Comparison of ENCODE assay signal across 17 mouse cellular contexts in the genomic region with DNA sequence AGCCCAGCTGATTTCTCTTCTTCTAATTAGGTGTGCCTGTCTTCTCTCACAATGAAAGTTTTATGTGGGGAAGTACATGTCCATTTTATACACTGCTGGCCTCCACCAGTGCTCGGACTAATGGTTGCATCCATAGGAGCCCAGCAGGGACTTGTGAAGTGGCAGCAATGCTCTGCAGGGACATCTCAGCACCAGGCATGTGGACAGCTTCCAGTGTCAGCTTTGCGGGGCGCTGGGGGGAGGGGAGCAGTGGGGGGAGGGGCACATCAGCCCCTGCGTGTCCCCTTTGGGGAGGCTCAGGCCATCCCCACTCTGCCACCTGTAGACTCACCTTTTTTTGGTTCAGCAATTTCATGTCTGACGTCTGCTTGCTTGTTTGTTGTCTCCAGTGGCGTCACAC. TPM values are rescaled to one million over a fixed set of nuclear protein-coding genes. Genes with fewer than 3 reads are reported as not detected.
DNase-seq lines count a peak whose midpoint lies in the region; ATAC-seq and TF ChIP-seq lines count a peak whose summit lies in the region.
"Had no signal": no experiment of that assay in that cellular context is flagged by ENCODE, and none has a peak within 500 bp of the region (broad histone marks: within the 10 kb centered on the region; RNA-seq: fewer than 3 reads in every experiment).

No protein-coding gene starts in this region.

- H3K9me3 ChIP-seq in forebrain, embryonic 12.5 days = no peaks in the 10 kb centered on the region
- H3K9me3 ChIP-seq in forebrain, postnatal 0 days (ENCODE audit: low read length) = no peaks in the 10 kb centered on the region
- no peaks in the 10 kb centered on the region for H3K9me3 ChIP-seq in limb, embryonic 11.5 days (ENCODE audit: control insufficient read depth, low read length)
- H3K9me3 ChIP-seq in limb, embryonic 10.5 days (replicated peaks) = no peaks in the 10 kb centered on the region
- H3K9me3 ChIP-seq: embryonic facial prominence, embryonic 13.5 days; heart, embryonic 12.5 days; liver, embryonic 12.5 days; lung, embryonic 15.5 days had no signal

- H3K36me3 ChIP-seq in forebrain, embryonic 12.5 days (replicated peaks) = no peaks in the 10 kb centered on the region
- 0 out of 2 replicates have a peak, but pooled peaks cover 2% of the 10 kb centered on the region for H3K36me3 ChIP-seq in forebrain, postnatal 0 days (ENCODE audit: insufficient read depth)
- no peaks in the 10 kb centered on the region for H3K36me3 ChIP-seq in limb, embryonic 11.5 days (ENCODE audit: control insufficient read depth, insufficient read depth, low read length)
- no peaks in the 10 kb centered on the region for H3K36me3 ChIP-seq in limb, embryonic 10.5 days
- H3K36me3 ChIP-seq: embryonic facial prominence, embryonic 13.5 days; heart, embryonic 12.5 days; liver, embryonic 12.5 days; lung, embryonic 15.5 days had no signal

- WGBS in forebrain, embryonic 12.5 days = 3% methylated on average over 6 of the region's 6 CpGs
- WGBS in forebrain, postnatal 0 days = 8% methylated on average over 5 of the region's 6 CpGs
- 3% methylated on average over 6 of the region's 6 CpGs for WGBS in limb, embryonic 11.5 days
- WGBS in limb, embryonic 10.5 days = 2% methylated on average over 6 of the region's 6 CpGs

- no peak for DNase-seq in forebrain, postnatal 0 days
- DNase-seq in limb, embryonic 11.5 days (ENCODE audit: low spot score) = peak; percentile 30
- no peak for DNase-seq in limb, embryonic 10.5 days (ENCODE audit: low spot score)
- DNase-seq in thymus, postnatal 4 days = peak; percentile 15
- DNase-seq in thymus, postnatal 14 days = no peak
- no peak for DNase-seq in gastrocnemius, adult 8-10 months (ENCODE audit: low spot score in 2 of 2)
- DNase-seq in right cerebral cortex, postnatal 4 days = no peak
- DNase-seq: cerebellum, postnatal 14 days had no signal

- no peak overlapping the region for H3K27ac ChIP-seq in forebrain, embryonic 12.5 days
- H3K27ac ChIP-seq in forebrain, postnatal 0 days (ENCODE audit: low read depth, low read length) = no peak overlapping the region
- no peak overlapping the region for H3K27ac ChIP-seq in limb, embryonic 11.5 days (replicated peaks; ENCODE audit: low read depth, low read length)
- H3K27ac ChIP-seq in limb, embryonic 10.5 days = no peak overlapping the region
- H3K27ac ChIP-seq: embryonic facial prominence, embryonic 13.5 days; layer of hippocampus, adult 2 months; liver, embryonic 12.5 days; lung, embryonic 15.5 days had no signal

- peak overlapping the region; percentile 11 for H3K4me2 ChIP-seq in forebrain, embryonic 12.5 days
- H3K4me2 ChIP-seq in forebrain, postnatal 0 days (ENCODE audit: low read depth) = no peak overlapping the region
- no peak overlapping the region for H3K4me2 ChIP-seq in limb, embryonic 11.5 days (ENCODE audit: low read depth, severe bottlenecking)
- H3K4me2 ChIP-seq: embryonic facial prominence, embryonic 13.5 days; heart, embryonic 12.5 days; liver, embryonic 12.5 days; lung, embryonic 15.5 days had no signal

- no peak overlapping the region for H3K9ac ChIP-seq in forebrain, embryonic 12.5 days
- no peak overlapping the region for H3K9ac ChIP-seq in forebrain, postnatal 0 days
- no peak overlapping the region for H3K9ac ChIP-seq in limb, embryonic 11.5 days (ENCODE audit: low read length)
- H3K9ac ChIP-seq: embryonic facial prominence, embryonic 13.5 days; heart, embryonic 12.5 days; liver, embryonic 12.5 days; lung, embryonic 15.5 days had no signal

- H3K27me3 ChIP-seq in forebrain, embryonic 12.5 days = peaks cover 66% of the 10 kb centered on the region
- H3K27me3 ChIP-seq in forebrain, postnatal 0 days (ENCODE audit: insufficient read depth, low read length) = peaks cover 24% of the 10 kb centered on the region
- peaks cover 56% of the 10 kb centered on the region for H3K27me3 ChIP-seq in limb, embryonic 11.5 days (ENCODE audit: control insufficient read depth, insufficient read depth, low read length)
- peaks cover 98% of the 10 kb centered on the region for H3K27me3 ChIP-seq in limb, embryonic 10.5 days (ENCODE audit: low read depth, poor library complexity, severe bottlenecking)

- no peak for ATAC-seq in forebrain, embryonic 12.5 days (ENCODE audit: low FRiP score)
- no peak for ATAC-seq in forebrain, postnatal 0 days
- no peak for ATAC-seq in limb, embryonic 11.5 days (ENCODE audit: insufficient number of reproducible peaks, low FRiP score, low TSS enrichment, low read depth)
- ATAC-seq: inflammation-experienced regulatory T-cells, adult 6 months; liver, embryonic 12.5 days had no signal

- peaks cover 21% of the 10 kb centered on the region for H3K4me1 ChIP-seq in forebrain, embryonic 12.5 days
- peaks cover 8% of the 10 kb centered on the region; the same call in 1 of the 2 replicates for H3K4me1 ChIP-seq in forebrain, postnatal 0 days (ENCODE audit: insufficient read depth)
- no peaks in the 10 kb centered on the region for H3K4me1 ChIP-seq in limb, embryonic 11.5 days (ENCODE audit: control insufficient read depth, insufficient read depth, low read length)
- H3K4me1 ChIP-seq in limb, embryonic 10.5 days = peaks cover 7% of the 10 kb centered on the region; the same call in 1 of the 2 replicates
- H3K4me1 ChIP-seq: lung, embryonic 15.5 days had no signal

- no peak for TF ChIP-seq CTCF in forebrain, postnatal 0 days (IDR thresholded peaks at IDR 0.05; ENCODE audit: low read depth)

- no peak overlapping the region for H3K4me3 ChIP-seq in forebrain, embryonic 12.5 days (replicated peaks)
- H3K4me3 ChIP-seq in forebrain, postnatal 0 days (ENCODE audit: low read depth, low read length) = no peak overlapping the region
- no peak overlapping the region for H3K4me3 ChIP-seq in limb, embryonic 11.5 days (ENCODE audit: low read depth, low read length)
- H3K4me3 ChIP-seq in limb, embryonic 10.5 days = no peak overlapping the region
- H3K4me3 ChIP-seq: embryonic facial prominence, embryonic 13.5 days; heart, embryonic 12.5 days; layer of hippocampus, adult 2 months; liver, embryonic 12.5 days; lung, embryonic 15.5 days had no signal

RNA-seq across cellular contexts. Expression of a gene that starts 5.5 kb away (rescaled TPM):
- polyA plus RNA-seq in forebrain, embryonic 12.5 days (2016; fragmentation: Nextera tagmentation; extraction: Ambion mirVana) = 0.36 and 0.47 TPM in 2 replicates
- total RNA-seq in forebrain, postnatal 0 days (2014; rRNA removed) = 2.7 and 3.3 TPM in 2 replicates
- 2.2 and 3.3 TPM in 2 replicates for polyA plus RNA-seq in forebrain, postnatal 0 days (2015; fragmentation: Nextera tagmentation; extraction: Ambion mirVana)
- polyA plus RNA-seq in limb, embryonic 11.5 days (2014; fragmentation: Nextera tagmentation; extraction: Ambion mirVana) = 0.08 TPM in 1 of 2 replicates, not detected in the other
- polyA plus RNA-seq in limb, embryonic 10.5 days (2016; fragmentation: Nextera tagmentation; extraction: Ambion mirVana) = 0.08 TPM in 1 of 2 replicates, not detected in the other
- total RNA-seq in gastrocnemius, adult 8-10 months (2022) = not detected
- total RNA-seq: gastrocnemius, adult 18-20 months; heart, postnatal 25 days had no signal

RNA-seq across cellular contexts. Expression of a gene that starts 33.2 kb away (rescaled TPM):
- 67.9 and 76.7 TPM in 2 replicates for polyA plus RNA-seq in forebrain, embryonic 12.5 days (2016; fragmentation: Nextera tagmentation; extraction: Ambion mirVana)
- total RNA-seq in forebrain, postnatal 0 days (2014; rRNA removed) = 84.7 and 95.6 TPM in 2 replicates
- 64.8 and 78.8 TPM in 2 replicates for polyA plus RNA-seq in forebrain, postnatal 0 days (2015; fragmentation: Nextera tagmentation; extraction: Ambion mirVana)
- polyA plus RNA-seq in limb, embryonic 11.5 days (2014; fragmentation: Nextera tagmentation; extraction: Ambion mirVana) = 48.9 and 52.2 TPM in 2 replicates
- polyA plus RNA-seq in limb, embryonic 10.5 days (2016; fragmentation: Nextera tagmentation; extraction: Ambion mirVana) = 49.2 and 60.2 TPM in 2 replicates
- 10 to 100 TPM; 33.1 to 38.3 (median 37.8) TPM for total RNA-seq in gastrocnemius, adult 8-10 months (2022)

RNA-seq across cellular contexts. Expression of a gene that starts 58.3 kb away (rescaled TPM):
- 55.2 and 61.4 TPM in 2 replicates for polyA plus RNA-seq in forebrain, embryonic 12.5 days (2016; fragmentation: Nextera tagmentation; extraction: Ambion mirVana)
- total RNA-seq in forebrain, postnatal 0 days (2014; rRNA removed) = 55.7 and 57.7 TPM in 2 replicates
- 50.6 and 52.2 TPM in 2 replicates for polyA plus RNA-seq in forebrain, postnatal 0 days (2015; fragmentation: Nextera tagmentation; extraction: Ambion mirVana)
- 48.8 and 50.6 TPM in 2 replicates for polyA plus RNA-seq in limb, embryonic 11.5 days (2014; fragmentation: Nextera tagmentation; extraction: Ambion mirVana)
- 46.3 and 47.5 TPM in 2 replicates for polyA plus RNA-seq in limb, embryonic 10.5 days (2016; fragmentation: Nextera tagmentation; extraction: Ambion mirVana)
- total RNA-seq in gastrocnemius, adult 8-10 months (2022) = 10 to 100 TPM; 14.0 to 16.3 (median 15.3) TPM

Comparison
In these comparisons a context has a peak if more than half of its experiments do, and no peak if none do; other contexts are left out.
1. DNase-seq: peak in limb, embryonic 11.5 days (single experiment) and thymus, postnatal 4 days (single experiment); none in forebrain, postnatal 0 days (single experiment), limb, embryonic 10.5 days (single experiment), thymus, postnatal 14 days (single experiment), gastrocnemius, adult 8-10 months (0 of 2) and right cerebral cortex, postnatal 4 days (single experiment).